Mouse (Mus musculus): ENCODE results near the gene Slk. TPM values are rescaled to one million over a fixed set of nuclear protein-coding genes. Genes with fewer than 3 reads are reported as not detected.

Gene Slk
- polyA plus RNA-seq, 1 experiment from 2014 or later, result 12.2 TPM

- ATAC-seq (replicated peaks; ENCODE audit: low FRiP score), result peak; percentile 24; the same call in 1 of the 2 replicates
- 7% methylated on average over 13 of the region's 13 CpGs for WGBS
- Histone ChIP-seq H3K9ac (peak overlapping the region; percentile 93), H3K4me3 (replicated peaks) (peak overlapping the region; percentile 86), H3K4me1 (peaks cover 25% of the 10 kb centered on the region), H3K9me3 (replicated peaks) (no peaks in the 10 kb centered on the region), H3K36me3 (no peaks in the 10 kb centered on the region), H3K27me3 (no peaks in the 10 kb centered on the region), H3K4me2 (peak overlapping the region; percentile 75), H3K27ac (peak overlapping the region; percentile 99)
These were observed 775 bp upstream of the Slk start for GRCm38 (mm10) chr19:47578581-47579224.

GRCm38 (mm10) chr19:47579788-47580631, 532 bp downstream of the Slk start:
- H3K27me3 ChIP-seq, result no peaks in the 10 kb centered on the region
- H3K4me1 ChIP-seq, result peaks cover 25% of the 10 kb centered on the region
- peak overlapping the region; percentile 75 for H3K4me2 ChIP-seq
- peak; percentile 79 for ATAC-seq (replicated peaks; ENCODE audit: low FRiP score)
- H3K27ac ChIP-seq, result peak overlapping the region; percentile 99
- no peaks in the 10 kb centered on the region for H3K9me3 ChIP-seq (replicated peaks)
- WGBS, result under 1% methylated on average over 95 of the region's 96 CpGs
- H3K9ac ChIP-seq, result peak overlapping the region; percentile 93
- H3K4me3 ChIP-seq (replicated peaks), result peak overlapping the region; percentile 86
- H3K36me3 ChIP-seq, result no peaks in the 10 kb centered on the region

DNA sequence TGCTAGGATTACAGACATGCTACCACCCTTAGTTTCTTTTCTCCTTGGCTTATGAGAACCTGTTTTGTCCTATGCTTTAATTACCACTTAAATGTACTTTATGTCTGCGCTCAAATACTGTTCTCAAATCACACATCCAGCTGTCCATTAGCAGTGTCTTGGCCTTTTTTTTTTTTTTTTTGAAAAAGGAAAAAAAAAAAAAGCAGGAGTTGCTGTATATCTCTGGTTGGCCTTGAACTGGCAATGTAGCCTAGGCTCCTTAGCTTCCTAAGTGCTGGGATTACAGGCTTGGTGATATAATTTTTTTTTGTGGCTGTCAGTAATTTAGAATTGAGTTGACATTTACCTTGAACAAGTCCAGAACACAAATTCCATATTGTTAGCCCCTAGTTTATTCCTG, 6.3 kb downstream of the Slk start:
- H3K9ac ChIP-seq, result no peak overlapping the region
- H3K4me2 ChIP-seq, result no peak overlapping the region
- H3K9me3 ChIP-seq (replicated peaks), result no peaks in the 10 kb centered on the region
- H3K4me3 ChIP-seq (replicated peaks), result no peak overlapping the region
- no peak overlapping the region for H3K27ac ChIP-seq
- no peaks in the 10 kb centered on the region for H3K36me3 ChIP-seq
- no peaks in the 10 kb centered on the region for H3K27me3 ChIP-seq
- WGBS, result 81% methylated on average over 1 of the region's 1 CpGs
- no peak for ATAC-seq (replicated peaks; ENCODE audit: low FRiP score)
- peaks cover 38% of the 10 kb centered on the region for H3K4me1 ChIP-seq

DNA sequence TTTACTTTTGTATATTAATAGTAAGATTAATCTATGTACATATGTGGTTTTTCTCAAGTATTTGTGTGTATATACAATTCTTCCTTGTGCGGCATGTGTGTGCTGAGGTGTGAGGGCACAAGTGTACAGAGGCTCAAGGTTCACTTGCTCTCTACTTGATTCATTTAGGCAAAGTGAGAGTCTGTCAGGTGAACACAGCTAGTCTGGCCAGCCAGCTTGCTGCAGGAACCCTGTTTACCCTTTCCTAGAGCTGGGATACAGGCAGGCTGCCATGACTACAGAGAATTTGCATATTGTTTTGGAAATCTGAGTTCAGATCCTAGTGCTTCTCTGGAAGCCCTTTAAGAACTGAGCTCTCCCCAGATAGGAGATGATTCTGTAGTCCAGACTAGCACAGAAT, 7.5 kb downstream of the Slk start:
- Histone ChIP-seq H3K4me3 (replicated peaks) (no peak overlapping the region), H3K27ac (no peak overlapping the region), H3K27me3 (no peaks in the 10 kb centered on the region), H3K4me2 (no peak overlapping the region), H3K4me1 (peaks cover 28% of the 10 kb centered on the region), H3K36me3 (no peaks in the 10 kb centered on the region), H3K9me3 (replicated peaks) (no peaks in the 10 kb centered on the region), H3K9ac (no peak overlapping the region)
- 76% methylated on average over 1 of the region's 1 CpGs for WGBS
- no peak for ATAC-seq (replicated peaks; ENCODE audit: low FRiP score)

GRCm38 (mm10) chr19:47608513-47608912, 29.0 kb downstream of the Slk start:
- no peak for ATAC-seq (replicated peaks; ENCODE audit: low FRiP score)
- WGBS, result 72% methylated on average over 3 of the region's 3 CpGs
- H3K9me3 ChIP-seq (replicated peaks), result no peaks in the 10 kb centered on the region

GRCm38 (mm10) chr19:47613442-47613841, 34.0 kb downstream of the Slk start:
- Histone ChIP-seq H3K4me2 (no peak overlapping the region), H3K9ac (no peak overlapping the region), H3K36me3 (peaks cover 61% of the 10 kb centered on the region), H3K4me1 (no peaks in the 10 kb centered on the region), H3K27me3 (no peaks in the 10 kb centered on the region), H3K27ac (no peak overlapping the region), H3K9me3 (replicated peaks) (no peaks in the 10 kb centered on the region), H3K4me3 (replicated peaks) (no peak overlapping the region)
- no peak for ATAC-seq (replicated peaks; ENCODE audit: low FRiP score)
- WGBS, result 62% methylated on average over 7 of the region's 7 CpGs

More at GRCm38 (mm10) chr19:47608513-47608912, 29.0 kb downstream of the Slk start:
- H3K4me3 ChIP-seq (replicated peaks), result no peak overlapping the region
- no peaks in the 10 kb centered on the region for H3K4me1 ChIP-seq
- peaks cover 26% of the 10 kb centered on the region for H3K36me3 ChIP-seq
- no peak overlapping the region for H3K4me2 ChIP-seq
- no peaks in the 10 kb centered on the region for H3K27me3 ChIP-seq
- no peak overlapping the region for H3K9ac ChIP-seq
- no peak overlapping the region for H3K27ac ChIP-seq

DNA sequence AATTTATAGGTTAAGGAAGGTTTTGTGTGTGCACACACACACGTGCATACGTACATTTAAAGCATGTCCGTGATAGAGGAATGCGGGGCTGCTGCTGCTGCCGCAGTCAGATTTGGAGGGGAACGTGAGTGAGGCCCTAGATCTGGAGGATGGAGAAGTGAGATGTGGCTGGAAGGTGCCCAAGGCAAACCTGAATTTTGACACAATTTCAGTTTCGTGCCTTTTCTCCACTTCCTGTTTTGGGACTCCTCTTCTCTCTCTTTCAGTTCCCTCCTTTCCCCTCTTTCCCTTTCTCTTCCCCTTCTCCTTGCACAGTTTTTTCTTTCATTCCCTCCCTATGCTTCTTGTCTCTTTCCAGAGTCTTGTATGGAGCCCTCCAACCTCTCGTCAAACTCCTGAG, 42.0 kb downstream of the Slk start:
- no peak for ATAC-seq (replicated peaks; ENCODE audit: low FRiP score)
- Histone ChIP-seq H3K9me3 (replicated peaks) (no peaks in the 10 kb centered on the region), H3K9ac (no peak overlapping the region), H3K36me3 (peaks cover 87% of the 10 kb centered on the region), H3K4me3 (replicated peaks) (no peak overlapping the region), H3K4me2 (no peak overlapping the region), H3K4me1 (no peaks in the 10 kb centered on the region), H3K27ac (no peak overlapping the region), H3K27me3 (no peaks in the 10 kb centered on the region)
- 87% methylated on average over 8 of the region's 8 CpGs for WGBS

DNA sequence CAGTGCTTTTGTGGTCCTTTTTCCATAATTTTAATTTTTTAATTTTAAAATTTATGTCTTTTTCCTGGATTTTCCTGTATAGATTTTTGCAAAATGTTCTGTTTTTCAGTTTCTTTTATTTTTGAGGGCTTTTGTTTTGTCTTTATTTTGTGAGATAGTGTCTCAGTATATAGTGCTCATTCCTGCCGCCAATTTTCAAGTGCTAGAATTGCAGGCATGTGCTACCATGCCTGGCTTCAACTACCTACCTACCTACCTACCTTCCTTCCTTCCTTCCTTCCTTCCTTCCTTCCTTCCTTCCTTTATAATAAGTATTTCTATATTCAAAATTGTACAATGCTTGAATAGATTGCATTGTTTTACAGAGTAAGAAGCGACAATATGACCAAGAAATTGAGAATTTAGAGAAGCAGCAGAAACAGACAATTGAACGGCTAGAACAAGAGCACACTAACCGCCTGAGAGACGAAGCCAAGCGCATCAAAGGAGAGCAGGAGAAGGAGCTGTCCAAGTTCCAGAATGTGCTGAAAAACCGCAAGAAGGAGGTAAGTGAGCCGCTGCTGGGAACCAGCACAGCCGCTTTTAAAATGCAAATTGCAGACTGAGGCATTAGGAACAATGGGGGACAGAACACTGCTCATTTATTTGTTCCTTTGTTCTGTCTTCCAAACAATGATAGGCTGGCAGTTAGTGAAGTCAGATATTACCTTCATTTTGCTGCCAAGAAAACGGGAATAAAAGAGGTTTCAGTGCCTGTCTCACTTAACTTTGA, 45.6 kb downstream of the Slk start:
- Histone ChIP-seq H3K4me2 (no peak overlapping the region), H3K9me3 (replicated peaks) (no peaks in the 10 kb centered on the region), H3K27me3 (no peaks in the 10 kb centered on the region), H3K27ac (no peak overlapping the region), H3K36me3 (peaks cover 73% of the 10 kb centered on the region), H3K9ac (no peak overlapping the region), H3K4me1 (no peaks in the 10 kb centered on the region), H3K4me3 (replicated peaks) (no peak overlapping the region)
- ATAC-seq (replicated peaks; ENCODE audit: low FRiP score), result no peak
- WGBS, result 62% methylated on average over 10 of the region's 10 CpGs

DNA sequence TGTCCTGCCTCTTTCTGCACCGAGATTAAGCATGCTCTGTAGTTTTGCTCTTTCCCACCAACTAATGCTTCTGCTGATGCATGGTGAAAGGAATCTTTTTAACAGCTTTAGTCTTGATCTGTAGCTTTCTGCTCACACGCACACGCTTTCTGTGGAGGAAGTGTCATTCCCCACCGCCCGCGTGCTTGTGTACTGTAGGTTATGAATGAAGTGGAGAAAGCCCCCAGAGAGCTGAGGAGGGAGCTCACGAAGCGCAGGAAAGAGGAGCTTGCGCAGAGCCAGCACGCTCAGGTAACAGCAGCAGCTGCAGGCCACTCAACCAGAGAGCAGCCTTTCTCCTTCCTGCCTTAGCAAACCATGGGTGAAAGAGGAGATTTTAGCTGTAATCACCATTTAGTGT, 48.0 kb downstream of the Slk start:
- 86% methylated on average over 10 of the region's 10 CpGs for WGBS
- Histone ChIP-seq H3K9me3 (replicated peaks) (no peaks in the 10 kb centered on the region), H3K27me3 (no peaks in the 10 kb centered on the region), H3K4me3 (replicated peaks) (no peak overlapping the region), H3K4me2 (no peak overlapping the region), H3K4me1 (no peaks in the 10 kb centered on the region), H3K36me3 (peaks cover 58% of the 10 kb centered on the region), H3K9ac (no peak overlapping the region), H3K27ac (no peak overlapping the region)
- ATAC-seq (replicated peaks; ENCODE audit: low FRiP score), result no peak

GRCm38 (mm10) chr19:47629068-47629467, 49.6 kb downstream of the Slk start:
- H3K9me3 ChIP-seq (replicated peaks), result no peaks in the 10 kb centered on the region
- no peaks in the 10 kb centered on the region for H3K27me3 ChIP-seq
- no peak overlapping the region for H3K4me3 ChIP-seq (replicated peaks)
- H3K4me1 ChIP-seq, result no peaks in the 10 kb centered on the region
- H3K27ac ChIP-seq, result no peak overlapping the region
- 83% methylated on average over 5 of the region's 5 CpGs for WGBS
- peaks cover 52% of the 10 kb centered on the region for H3K36me3 ChIP-seq
- no peak overlapping the region for H3K4me2 ChIP-seq
- H3K9ac ChIP-seq, result no peak overlapping the region
- ATAC-seq (replicated peaks; ENCODE audit: low FRiP score), result no peak

DNA sequence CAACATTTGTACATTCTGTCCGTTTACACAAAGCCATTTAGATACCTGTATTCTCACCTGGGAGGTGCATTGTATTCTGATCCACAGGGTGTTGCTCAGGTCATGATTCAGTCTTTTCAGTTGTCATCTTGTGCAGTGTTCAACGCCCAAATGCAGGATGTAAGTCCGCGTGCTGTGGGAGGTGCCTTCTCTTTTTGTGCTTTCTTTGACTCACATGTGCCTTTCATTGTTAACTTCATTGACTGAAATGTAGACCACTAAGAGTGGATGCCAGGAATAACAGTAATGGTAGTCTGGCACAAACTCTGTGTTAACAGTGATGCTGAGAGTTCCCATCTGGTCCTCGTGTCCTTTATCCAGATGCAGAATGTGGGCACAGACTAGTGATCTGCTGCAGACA, 50.9 kb downstream of the Slk start:
- WGBS, result 76% methylated on average over 5 of the region's 5 CpGs

GRCm38 (mm10) chr19:47631799-47632198, 52.3 kb downstream of the Slk start:
- Histone ChIP-seq H3K4me2 (no peak overlapping the region), H3K27me3 (no peaks in the 10 kb centered on the region), H3K9me3 (replicated peaks) (no peaks in the 10 kb centered on the region), H3K9ac (no peak overlapping the region), H3K4me1 (no peaks in the 10 kb centered on the region), H3K4me3 (replicated peaks) (no peak overlapping the region), H3K36me3 (peaks cover 45% of the 10 kb centered on the region), H3K27ac (no peak overlapping the region)
- ATAC-seq (replicated peaks; ENCODE audit: low FRiP score), result no peak
- WGBS, result 93% methylated on average over 5 of the region's 5 CpGs

More for the DNA sequence above, 50.9 kb downstream of the Slk start:
- Histone ChIP-seq H3K4me3 (replicated peaks) (no peak overlapping the region), H3K36me3 (peaks cover 43% of the 10 kb centered on the region), H3K4me2 (no peak overlapping the region), H3K9me3 (replicated peaks) (no peaks in the 10 kb centered on the region), H3K4me1 (no peaks in the 10 kb centered on the region), H3K27ac (no peak overlapping the region), H3K9ac (no peak overlapping the region), H3K27me3 (no peaks in the 10 kb centered on the region)
- no peak for ATAC-seq (replicated peaks; ENCODE audit: low FRiP score)
